Mouse (Mus musculus) layer of hippocampus, postnatal 36 days (tissue): ENCODE measurements around the gene Elf1. TPM values are rescaled to one million over a fixed set of nuclear protein-coding genes. Genes with fewer than 3 reads are reported as not detected.
"Not testable (repeated sequence)": the region's sequence is repeated elsewhere in the genome, so short reads cannot be mapped to it uniquely, and the experiment has no call there.

ENCODE experiments used
- DNase-seq, 2 experiments: peaks; one replicate each; pipeline ENCODE4 v3.0.0; 2022
- total RNA-seq, 2 experiments: library from RNA; stranded (reverse); gene quantifications; 2 replicates each; pipeline ENCODE4 v1.2.3; 2021

Elf1 gene
- total RNA-seq, 2 experiments from 2014 or later, result 5.0 to 5.2 TPM

DNA sequence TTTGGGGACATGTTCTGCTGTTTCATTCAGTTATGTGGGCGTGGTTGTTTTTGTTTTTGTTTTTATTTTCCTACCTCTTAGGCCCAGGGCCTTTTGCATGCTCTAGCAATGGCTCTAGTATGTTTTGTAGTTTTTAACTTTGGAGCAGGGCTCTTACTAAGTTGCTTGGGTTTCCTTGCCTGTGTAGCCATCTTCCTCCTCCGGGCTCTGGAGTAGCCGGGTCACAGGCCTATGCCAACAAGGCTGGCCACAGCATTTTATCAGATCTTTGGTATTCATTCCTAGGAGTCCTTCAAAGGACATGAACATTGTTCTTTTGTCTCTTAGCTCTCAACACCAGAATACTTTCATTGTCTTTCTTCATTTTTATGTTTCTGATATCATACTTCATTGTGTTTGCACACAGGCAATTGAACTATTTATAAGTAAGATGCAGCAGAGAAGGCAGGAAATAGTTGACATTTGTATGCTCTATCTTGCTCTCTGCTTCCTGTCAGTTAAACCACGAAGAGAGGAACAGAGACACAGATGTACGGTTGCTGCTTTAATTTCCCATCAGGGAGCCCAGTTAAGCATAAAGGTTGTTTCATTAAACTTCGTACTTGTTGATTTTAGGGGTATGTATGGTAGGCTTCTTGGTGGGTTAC, 40.6 kb downstream of the Elf1 start:
- no peak for DNase-seq

DNA sequence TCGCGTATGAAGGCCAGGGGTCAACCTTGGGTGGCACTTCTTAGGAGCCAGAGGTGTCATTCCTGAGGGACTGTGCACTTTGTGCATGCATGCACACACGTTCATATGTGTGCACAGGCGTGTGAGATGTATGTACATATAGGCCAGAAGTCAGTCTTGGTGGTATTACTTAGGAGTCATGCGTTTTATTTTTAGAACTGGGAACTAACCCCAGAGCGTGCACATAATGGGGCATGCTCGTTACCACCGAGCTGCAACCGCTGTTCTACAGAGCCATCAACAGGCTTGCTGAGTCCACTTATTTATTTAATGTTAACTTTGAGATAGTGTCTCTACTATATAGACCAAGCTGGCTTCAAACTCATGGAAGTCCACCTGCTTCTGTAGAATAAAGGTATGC, 41.4 kb downstream of the Elf1 start:
- no peak for DNase-seq

DNA sequence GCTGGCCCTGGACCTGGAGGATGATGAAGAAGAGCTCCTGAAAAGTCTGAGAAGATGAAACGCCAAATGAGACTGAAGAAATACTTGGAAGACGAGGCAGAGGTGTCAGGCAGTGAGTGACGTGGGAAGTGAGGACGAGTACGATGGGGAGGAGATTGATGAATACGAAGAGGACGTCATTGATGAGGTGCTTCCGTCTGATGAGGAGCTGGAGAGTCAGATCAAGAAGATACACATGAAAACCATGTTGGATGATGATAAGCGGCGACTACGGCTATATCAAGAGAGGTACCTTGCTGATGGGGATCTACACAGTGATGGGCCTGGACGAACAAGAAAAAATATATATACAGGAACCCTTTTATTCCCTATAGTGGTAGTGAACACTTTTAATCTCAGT, 45.1 kb downstream of the Elf1 start:
- DNase-seq, result not testable (repeated sequence)

DNA sequence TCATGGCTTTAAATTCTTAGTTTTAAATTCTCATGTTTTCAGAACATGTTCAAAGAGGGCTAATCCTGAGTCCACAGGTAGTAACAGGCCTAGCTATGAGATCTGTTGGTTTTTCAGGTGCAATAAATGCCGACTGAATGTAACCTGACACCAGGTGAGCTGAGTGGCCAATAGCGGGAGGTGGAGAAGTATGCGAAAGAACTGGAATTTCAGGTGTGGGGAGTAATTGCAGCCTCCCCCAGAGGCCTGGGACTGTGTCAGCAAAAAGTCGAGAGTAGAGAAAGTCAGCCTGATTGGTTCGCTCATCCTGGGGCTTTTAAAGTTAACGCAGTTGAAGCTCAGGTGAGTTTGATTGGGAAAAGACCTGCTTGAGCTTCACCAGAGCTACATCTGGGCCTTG, 46.7 kb downstream of the Elf1 start:
- DNase-seq, result no peak

- DNase-seq, result no peak
Observed at GRCm38 (mm10) chr14:79529581-79530554, 48.9 kb downstream of the Elf1 start.

DNA sequence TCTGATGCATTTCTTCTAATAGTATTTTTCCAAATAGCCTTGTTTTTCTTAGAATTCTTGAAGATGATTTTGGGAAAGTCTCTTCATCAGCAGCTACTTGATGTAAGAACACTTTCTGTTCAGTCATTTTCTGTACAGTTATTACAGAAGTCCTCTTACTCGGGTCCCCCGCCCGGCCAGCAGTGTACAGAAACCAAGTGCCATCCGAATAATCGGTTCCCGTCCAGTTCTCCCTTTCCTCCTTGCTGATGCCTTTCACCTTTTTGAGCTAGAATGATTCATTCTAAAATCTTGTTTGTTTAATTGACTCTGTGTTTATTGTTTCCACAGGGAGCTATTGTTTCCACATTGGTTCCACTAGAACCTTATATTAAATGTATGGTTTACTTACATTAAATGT, 49.8 kb downstream of the Elf1 start:
- no peak for DNase-seq

GRCm38 (mm10) chr14:79532036-79532776, 51.2 kb downstream of the Elf1 start:
- no peak for DNase-seq

- DNase-seq, result no peak
Observed at GRCm38 (mm10) chr14:79533350-79533749, 52.4 kb downstream of the Elf1 start.

DNA sequence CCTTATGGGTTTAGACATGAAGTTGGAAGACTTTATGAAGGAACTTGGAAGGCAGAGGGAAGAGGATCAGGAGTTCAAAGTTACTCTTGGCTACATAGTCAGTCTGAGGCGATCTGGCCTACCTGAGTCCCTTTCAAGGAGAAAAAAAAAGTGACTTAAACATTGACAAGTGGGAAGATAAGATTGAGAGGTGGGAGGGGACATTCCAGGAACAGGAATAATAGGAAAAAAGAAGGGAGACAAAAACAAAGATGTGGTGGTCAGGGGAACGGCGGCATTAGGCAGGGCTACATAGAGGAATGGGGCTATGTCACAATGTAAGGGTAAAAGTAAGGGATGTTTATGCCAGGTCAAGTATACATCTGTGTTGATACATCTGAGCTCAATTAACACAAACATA, 53.2 kb downstream of the Elf1 start:
- no peak for DNase-seq

DNA sequence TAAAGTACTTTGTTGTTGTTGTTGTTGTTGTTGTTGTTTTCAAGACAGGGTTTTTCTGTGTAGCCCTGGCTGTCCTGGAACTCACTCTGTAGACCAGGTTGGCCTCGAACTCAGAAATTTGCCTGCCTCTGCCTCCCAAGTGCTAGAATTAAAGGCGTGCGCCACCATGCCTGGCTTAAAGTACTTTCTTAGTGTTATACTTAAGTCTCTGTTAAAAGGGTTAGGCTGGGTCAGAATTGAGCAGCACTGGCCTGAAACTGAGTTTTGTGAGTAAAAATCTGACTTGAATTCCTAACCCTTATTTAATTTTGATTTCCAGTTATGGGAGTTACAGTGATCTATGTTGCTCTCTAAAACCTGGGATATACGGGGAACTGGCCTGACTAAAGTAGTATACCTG, 53.7 kb downstream of the Elf1 start:
- not testable (repeated sequence) for DNase-seq

GRCm38 (mm10) chr14:79535318-79535717, 54.3 kb downstream of the Elf1 start:
- no peak for DNase-seq

DNA sequence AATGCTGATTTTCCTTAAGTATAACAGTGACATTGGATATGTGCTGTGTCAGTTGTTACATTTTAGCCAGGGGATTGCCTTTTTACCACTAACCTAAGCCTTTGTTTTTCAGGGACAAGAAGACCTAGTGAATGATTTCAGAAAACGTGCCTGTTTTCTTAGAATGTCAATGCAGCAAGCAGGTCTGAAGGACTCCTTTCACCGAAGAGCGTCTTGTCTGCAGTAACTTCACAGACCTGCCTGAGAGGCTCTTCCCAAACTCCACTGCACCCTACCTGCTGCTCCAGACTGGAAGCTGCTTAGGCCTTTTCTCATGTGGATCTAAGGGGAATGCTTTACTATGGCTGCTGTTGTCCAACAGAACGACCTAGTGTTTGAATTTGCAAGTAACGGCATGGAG, 55.0 kb downstream of the Elf1 start:
- no peak for DNase-seq

DNA sequence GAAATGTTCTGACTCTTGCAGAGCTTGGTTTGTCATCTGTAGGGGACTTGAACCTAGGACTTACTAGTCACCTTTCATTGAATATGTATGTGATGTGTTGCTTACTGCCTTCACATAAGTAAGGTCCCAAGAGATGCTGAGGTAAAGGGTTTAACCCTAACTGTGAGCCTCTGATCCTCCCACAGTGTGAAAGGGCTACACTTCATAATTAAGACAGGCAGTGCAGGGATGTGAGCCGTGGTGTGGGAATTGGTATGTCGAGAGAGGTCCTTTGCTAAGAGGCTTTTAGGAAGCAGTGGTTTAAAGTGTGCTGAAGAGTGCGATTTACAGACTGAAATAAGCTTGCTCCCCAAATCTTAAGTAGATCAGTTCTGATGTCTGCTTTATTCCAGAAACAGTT, 55.8 kb downstream of the Elf1 start:
- no peak for DNase-seq

- no peak for DNase-seq
Observed at GRCm38 (mm10) chr14:79537463-79537862, 56.5 kb downstream of the Elf1 start.

- no peak for DNase-seq
Observed at GRCm38 (mm10) chr14:79537921-79538320, 56.9 kb downstream of the Elf1 start.

GRCm38 (mm10) chr14:79541606-79542005, 60.6 kb downstream of the Elf1 start:
- DNase-seq, result no peak

DNA sequence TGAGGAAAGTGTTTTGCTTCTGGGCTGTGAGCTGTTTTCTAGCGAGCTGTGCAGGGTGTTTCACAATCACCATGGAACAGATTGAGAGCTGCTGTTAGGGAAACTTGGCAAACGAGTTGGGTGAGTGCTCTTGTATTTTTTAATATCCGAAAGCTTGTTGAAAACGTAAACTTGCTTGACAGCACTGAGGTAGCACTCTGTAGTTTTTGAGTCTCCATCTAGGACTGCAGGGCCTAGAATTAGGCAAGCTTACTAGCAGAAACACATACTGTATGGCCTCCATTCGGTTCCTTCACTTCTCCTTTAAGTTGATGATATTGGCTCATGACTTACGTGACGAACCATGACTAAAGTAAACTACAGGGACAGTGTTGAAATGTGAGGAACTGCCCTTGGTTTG, 68.3 kb downstream of the Elf1 start:
- peak; percentile 24 to 37 for DNase-seq

- DNase-seq, result no peak
Observed at GRCm38 (mm10) chr14:79551929-79552328, 70.9 kb downstream of the Elf1 start.

DNA sequence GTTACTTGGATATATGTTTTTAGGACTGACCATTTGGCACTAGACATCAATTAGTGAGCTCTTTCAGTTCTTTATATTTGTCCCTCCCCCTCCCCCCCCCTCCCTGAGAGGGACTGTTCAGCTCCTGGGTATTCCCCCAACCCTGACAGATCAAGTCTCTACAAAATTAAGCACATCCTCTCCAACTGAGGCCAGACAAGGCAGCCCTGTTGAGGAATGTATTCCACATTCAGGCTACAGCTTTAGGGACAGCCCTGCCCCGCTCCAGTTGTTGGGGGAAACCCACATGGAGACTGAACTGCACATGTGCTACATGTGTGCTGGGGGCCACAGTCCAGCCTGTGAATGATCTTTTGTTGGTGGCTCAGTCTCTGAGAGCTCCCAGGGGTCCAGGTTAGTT, 71.9 kb downstream of the Elf1 start:
- DNase-seq, result no peak

- DNase-seq, result no peak
Observed at GRCm38 (mm10) chr14:79557796-79558195, 76.8 kb downstream of the Elf1 start.

GRCm38 (mm10) chr14:79562745-79563144, 81.8 kb downstream of the Elf1 start:
- DNase-seq, result peak in 1 of 2 experiments; percentile 15

DNA sequence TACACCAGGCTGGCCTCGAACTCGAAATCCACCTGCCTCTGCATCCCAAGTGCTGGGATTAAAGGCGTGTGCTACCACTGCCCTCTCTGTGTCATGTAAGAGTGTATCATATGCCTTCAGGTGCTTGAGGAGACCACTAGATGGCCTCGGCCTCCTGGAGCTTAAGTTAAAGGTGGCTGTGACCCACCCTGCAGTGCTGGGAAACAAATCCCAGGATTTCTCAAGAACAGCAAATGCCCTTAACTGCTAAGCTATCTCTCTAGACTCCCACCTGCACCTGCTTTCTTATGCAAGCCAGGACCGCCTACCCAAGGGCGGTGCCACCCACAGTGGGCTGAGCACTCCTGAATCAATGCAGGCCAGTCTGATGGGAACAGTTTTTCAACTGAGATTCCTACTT, 83.8 kb downstream of the Elf1 start:
- DNase-seq, result no peak
